Mouse (Mus musculus): ENCODE measurements around the gene Nt5c3.

GRCm38 (mm10) chr6:56916279-56916678 is 7.5 kb downstream of the Nt5c3 start:
- TF ChIP-seq CTCF (IDR thresholded peaks at IDR 0.05; ENCODE audit: low read depth, low read length): no peak
- TF ChIP-seq EP300 (IDR thresholded peaks at IDR 0.05; ENCODE audit: insufficient read depth, low read depth, low read length): no peak
